Mouse (Mus musculus): Measurements from ENCODE around the gene Foxn1.

DNA sequence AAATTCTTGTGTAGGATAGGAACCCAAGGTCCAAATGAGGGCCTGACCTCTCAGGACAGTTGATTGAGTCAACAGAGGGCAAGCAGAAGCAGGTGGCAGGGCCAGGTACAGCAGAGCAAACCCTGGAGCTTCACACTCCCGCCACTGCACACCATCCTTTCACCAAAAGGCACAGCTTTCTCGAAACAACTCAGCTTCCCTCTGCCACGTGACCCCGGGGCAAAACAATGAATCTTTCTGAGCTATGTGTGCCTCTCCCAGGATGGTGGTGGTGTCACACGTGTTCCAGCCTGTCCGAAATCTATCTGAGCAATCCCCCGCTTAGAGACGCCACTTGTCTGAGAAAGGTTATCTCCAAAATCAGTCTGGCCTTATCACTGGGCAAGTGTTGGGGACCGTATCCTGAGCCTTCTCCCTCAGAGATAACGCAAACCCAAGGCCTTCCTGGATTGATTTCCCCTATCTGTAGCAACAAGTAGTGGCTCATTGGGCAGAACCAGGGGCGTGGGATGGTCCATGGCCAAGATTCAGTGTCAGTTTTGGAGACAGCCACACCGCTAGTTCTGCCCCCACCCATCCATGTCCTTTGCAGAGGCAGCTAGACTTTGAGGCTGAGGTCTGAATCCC lies 34.0 kb upstream of the Foxn1 start:
- TF ChIP-seq POLR2A (IDR thresholded peaks at IDR 0.05; ENCODE audit: borderline replicate concordance, control insufficient read depth, low read depth, low read length), result no peak
- TF ChIP-seq CTCF (IDR thresholded peaks at IDR 0.05; ENCODE audit: control insufficient read depth, insufficient read depth, low read length), result no peak

Data from bone marrow, adult 2 months (tissue).